Mouse (Mus musculus): ENCODE results near the gene Ifngr1. TPM values are rescaled to one million over a fixed set of nuclear protein-coding genes. Genes with fewer than 3 reads are reported as not detected.

Ifngr1 gene
- total and polyA plus RNA-seq, 3 experiments = 17.3 to 36.0 (median 26.7) TPM

GRCm38 (mm10) chr10:19553857-19554256 lies 37.9 kb upstream of the Ifngr1 start:
- dilution Hi-C loops (cut with MboI; ENCODE audit: extremely low pct_ligation_motif_present, extremely low pct_unique_long_range_greater_than_20kb, low sequenced_read_pairs) = no loop called here
- H3K9ac ChIP-seq (ENCODE audit: insufficient read depth, low read depth) = no peak overlapping the region
- no peak for DNase-seq (ENCODE audit: extremely low read depth)
- in situ Hi-C loops (cut with MboI; ENCODE audit: low pct_ligation_motif_present, low pct_unique_long_range_greater_than_20kb, low sequenced_read_pairs) = no loop called here
- no peaks in the 10 kb centered on the region for H3K36me3 ChIP-seq (replicated peaks in 1 of 2; ENCODE audit: control insufficient read depth in 1 of 2, insufficient read depth in 1 of 2, low read length in 1 of 2)
- H3K4me3 ChIP-seq (replicated peaks in 1 of 3; ENCODE audit: low read depth in 2 of 3, low read length in 2 of 3, poor library complexity in 1 of 3) = no peak overlapping the region
- H3K27ac ChIP-seq (ENCODE audit: insufficient read depth, low read depth) = no peak overlapping the region
- no peaks in the 10 kb centered on the region for H3K27me3 ChIP-seq (replicated peaks)
- no peaks in the 10 kb centered on the region for H3K9me3 ChIP-seq (replicated peaks; ENCODE audit: low read length)
- H3K4me2 ChIP-seq (ENCODE audit: insufficient read depth, low read depth, poor library complexity, severe bottlenecking) = no peak overlapping the region
- TF ChIP-seq TCF12 (IDR thresholded peaks at IDR 0.05; ENCODE audit: low read depth, low read length) (no peak), RAD21 (IDR thresholded peaks at IDR 0.05; ENCODE audit: low read depth, low read length) (no peak), ZMIZ1 (IDR thresholded peaks at IDR 0.05; ENCODE audit: low read depth, low read length) (no peak), MYC (IDR thresholded peaks at IDR 0.05; ENCODE audit: low read depth, low read length) (no peak), TBP (conservative IDR thresholded peaks at IDR 0.05; ENCODE audit: low read depth, low read length) (no peak), MAZ (IDR thresholded peaks at IDR 0.05; ENCODE audit: low read depth, low read length) (no peak), ZNF384 (IDR thresholded peaks at IDR 0.05; ENCODE audit: low read depth, low read length) (no peak), RCOR1 (conservative IDR thresholded peaks at IDR 0.05; ENCODE audit: low read depth, low read length) (no peak), CHD1 (IDR thresholded peaks at IDR 0.05; ENCODE audit: low read depth, low read length) (no peak), GABPA (IDR thresholded peaks at IDR 0.05; ENCODE audit: insufficient replicate concordance, low read depth, low read length) (no peak), MAX (IDR thresholded peaks at IDR 0.05; ENCODE audit: low read length) (no peak), SIN3A (IDR thresholded peaks at IDR 0.05; ENCODE audit: low read length) (no peak), JUN (IDR thresholded peaks at IDR 0.05; ENCODE audit: insufficient read depth, low read depth, low read length) (no peak), E2F4 (IDR thresholded peaks at IDR 0.05; ENCODE audit: insufficient replicate concordance, low read depth, low read length) (no peak), SMC3 (IDR thresholded peaks at IDR 0.05; ENCODE audit: low read depth, low read length) (no peak), MAFK (IDR thresholded peaks at IDR 0.05; ENCODE audit: insufficient replicate concordance, low read length) (no peak), ETS1 (conservative IDR thresholded peaks at IDR 0.05; ENCODE audit: low read depth, low read length) (no peak), MXI1 (IDR thresholded peaks at IDR 0.05; ENCODE audit: low read depth, low read length) (no peak), POLR2A (IDR thresholded peaks at IDR 0.05; ENCODE audit: low read depth, low read length) (no peak), USF2 (conservative IDR thresholded peaks at IDR 0.05; ENCODE audit: low read depth, low read length) (no peak)
- no peaks in the 10 kb centered on the region; a peak in 2 of 4 replicates for H3K4me1 ChIP-seq (ENCODE audit: control insufficient read depth in 1 of 2, insufficient read depth in 2 of 2)
- H3K79me2 ChIP-seq (replicated peaks; ENCODE audit: control insufficient read depth, extremely low read depth, insufficient read depth, poor library complexity, severe bottlenecking) = no peaks in the 10 kb centered on the region

GRCm38 (mm10) chr10:19557696-19558095 lies 34.1 kb upstream of the Ifngr1 start:
- Histone ChIP-seq H3K4me2 (ENCODE audit: insufficient read depth, low read depth, poor library complexity, severe bottlenecking) (no peak overlapping the region), H3K79me2 (replicated peaks; ENCODE audit: control insufficient read depth, extremely low read depth, insufficient read depth, poor library complexity, severe bottlenecking) (no peaks in the 10 kb centered on the region), H3K9ac (ENCODE audit: insufficient read depth, low read depth) (no peak overlapping the region), H3K27me3 (replicated peaks) (no peaks in the 10 kb centered on the region), H3K27ac (ENCODE audit: insufficient read depth, low read depth) (no peak overlapping the region), H3K36me3 (replicated peaks in 1 of 2; ENCODE audit: control insufficient read depth in 1 of 2, insufficient read depth in 1 of 2, low read length in 1 of 2) (no peaks in the 10 kb centered on the region), H3K4me1 (ENCODE audit: control insufficient read depth in 1 of 2, insufficient read depth in 2 of 2) (no peaks in the 10 kb centered on the region), H3K4me3 (replicated peaks in 1 of 3; ENCODE audit: low read depth in 2 of 3, low read length in 2 of 3, poor library complexity in 1 of 3) (no peak overlapping the region), H3K9me3 (replicated peaks; ENCODE audit: low read length) (no peaks in the 10 kb centered on the region)
- TF ChIP-seq UBTF (IDR thresholded peaks at IDR 0.05; ENCODE audit: low read depth, low read length) (no peak), ZNF384 (IDR thresholded peaks at IDR 0.05; ENCODE audit: low read depth, low read length) (no peak), ZC3H11A (IDR thresholded peaks at IDR 0.05; ENCODE audit: low read depth, low read length) (no peak), POLR2A (IDR thresholded peaks at IDR 0.05; ENCODE audit: low read depth, low read length) (no peak), ZKSCAN1 (IDR thresholded peaks at IDR 0.05; ENCODE audit: borderline replicate concordance, low read depth, low read length) (no peak), E2F4 (IDR thresholded peaks at IDR 0.05; ENCODE audit: insufficient replicate concordance, low read depth, low read length) (no peak), CHD2 (IDR thresholded peaks at IDR 0.05; ENCODE audit: low read length) (no peak), SIN3A (IDR thresholded peaks at IDR 0.05; ENCODE audit: low read length) (no peak), PAX5 (IDR thresholded peaks at IDR 0.05; ENCODE audit: low read length) (no peak), JUND (conservative IDR thresholded peaks at IDR 0.05; ENCODE audit: low read depth, low read length) (no peak)
- DNase-seq (ENCODE audit: extremely low read depth) = no peak
- dilution Hi-C loops (cut with MboI; ENCODE audit: extremely low pct_ligation_motif_present, extremely low pct_unique_long_range_greater_than_20kb, low sequenced_read_pairs) (no loop called here), in situ Hi-C loops (cut with MboI; ENCODE audit: low pct_ligation_motif_present, low pct_unique_long_range_greater_than_20kb, low sequenced_read_pairs) (no loop called here)

Measured in CH12.LX (cell line).